Mouse (Mus musculus): ENCODE measurements around the gene Abcg3. TPM values are rescaled to one million over a fixed set of nuclear protein-coding genes. Genes with fewer than 3 reads are reported as not detected.
"Not testable (repeated sequence)": the region's sequence is repeated elsewhere in the genome, so short reads cannot be mapped to it uniquely, and the experiment has no call there.

Gene Abcg3
- total RNA-seq (2021): 1 to 10 TPM in 1 of 2 experiments, under 1 TPM in 1; 0.84 to 1.1 TPM
- long read RNA-seq, experiment 1, partial matches to known transcripts: 0 of 1 reads
- long read RNA-seq, experiment 1, other reads (novel, unspliced or antisense): 1 of 1 reads
- long read RNA-seq, experiment 2, partial matches to known transcripts: 1 of 3 reads
- long read RNA-seq, experiment 2, other reads (novel, unspliced or antisense): 1 of 3 reads

DNA sequence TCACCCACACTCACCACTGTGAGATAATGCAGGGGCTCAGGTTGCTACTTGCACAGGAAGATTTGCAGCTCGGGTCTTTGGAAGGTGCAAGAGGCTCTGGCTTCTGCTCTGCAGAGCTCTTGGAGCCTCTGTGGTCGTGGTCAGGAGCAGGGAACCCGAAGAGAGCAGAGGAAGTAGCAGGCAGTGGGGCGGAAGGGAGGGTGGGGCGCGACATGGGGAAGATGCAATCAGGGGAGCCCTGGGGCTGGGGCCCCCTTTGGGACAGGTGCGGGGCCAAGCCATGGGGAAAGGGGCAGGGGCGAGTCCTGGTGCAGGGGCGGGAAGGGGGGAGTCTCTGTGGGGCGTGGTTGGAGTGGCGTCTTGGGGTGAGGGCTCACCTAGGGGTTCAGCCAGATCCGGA, at the start of gene Abcg3:
Gene Abcg3, minus strand, starts transcription at position 184 of the 400 bp plus-strand sequence.
- no peak for DNase-seq (ENCODE audit: low spot score in 2 of 2)

DNA sequence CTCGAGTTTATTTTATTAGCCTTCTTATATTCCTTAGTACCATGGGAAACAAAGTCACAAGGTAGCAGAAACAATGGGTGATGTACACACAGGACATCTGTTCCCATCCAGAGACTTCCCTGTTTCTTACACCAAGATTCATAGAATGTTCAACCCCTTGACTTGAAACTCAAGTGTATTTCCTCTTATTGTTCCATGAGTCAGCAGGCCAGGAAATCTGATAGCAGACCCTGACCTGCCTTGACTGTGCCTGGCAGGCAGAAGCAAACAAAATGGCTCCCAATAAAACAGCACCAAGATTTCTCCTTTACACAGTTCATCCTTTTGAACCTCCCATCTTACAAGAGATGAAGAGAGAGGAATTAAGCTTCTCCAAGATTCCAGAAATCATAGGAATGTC, 30.0 kb upstream of the Abcg3 start:
- no peak for DNase-seq (ENCODE audit: low spot score in 2 of 2)

DNA sequence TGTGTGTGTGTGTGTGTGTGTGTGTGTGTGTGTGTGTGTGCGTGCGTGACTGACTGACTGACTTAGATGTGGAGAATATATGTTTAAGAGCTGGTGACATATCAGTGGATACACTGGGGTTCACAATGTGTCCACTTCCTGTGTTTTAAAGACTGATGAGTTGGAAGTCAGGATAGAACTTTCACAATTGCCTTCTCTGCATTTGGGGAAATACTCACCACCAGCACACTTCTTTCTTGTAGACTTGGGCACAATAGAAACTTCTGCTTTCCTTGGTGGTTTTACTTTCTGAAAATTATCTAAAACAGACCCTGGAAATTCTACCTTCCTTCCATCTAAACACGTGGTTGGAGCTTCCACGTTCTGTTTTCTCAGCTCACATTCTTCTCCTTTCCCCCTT, 29.1 kb upstream of the Abcg3 start:
- DNase-seq (ENCODE audit: low spot score in 2 of 2): no peak

DNA sequence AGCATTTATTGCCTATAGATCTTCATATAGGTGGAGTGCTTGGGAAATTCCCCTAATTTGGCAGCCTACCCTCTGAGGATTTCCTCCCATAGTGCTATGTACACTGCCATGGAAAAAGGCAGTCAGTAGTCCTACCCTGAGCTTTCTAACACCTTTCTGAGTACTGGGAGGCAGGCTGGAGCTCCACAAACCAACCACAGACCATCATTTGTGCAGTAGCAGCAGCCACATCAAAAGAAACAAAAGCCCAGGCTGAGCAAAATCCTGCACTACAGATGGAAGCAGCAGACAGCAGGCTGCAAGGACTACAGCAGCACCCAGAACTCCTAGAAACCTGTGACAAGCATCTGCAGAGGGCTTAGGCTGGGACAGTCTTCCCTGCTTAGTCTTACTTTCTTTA, 27.9 kb upstream of the Abcg3 start:
- DNase-seq (ENCODE audit: low spot score in 2 of 2): no peak

DNA sequence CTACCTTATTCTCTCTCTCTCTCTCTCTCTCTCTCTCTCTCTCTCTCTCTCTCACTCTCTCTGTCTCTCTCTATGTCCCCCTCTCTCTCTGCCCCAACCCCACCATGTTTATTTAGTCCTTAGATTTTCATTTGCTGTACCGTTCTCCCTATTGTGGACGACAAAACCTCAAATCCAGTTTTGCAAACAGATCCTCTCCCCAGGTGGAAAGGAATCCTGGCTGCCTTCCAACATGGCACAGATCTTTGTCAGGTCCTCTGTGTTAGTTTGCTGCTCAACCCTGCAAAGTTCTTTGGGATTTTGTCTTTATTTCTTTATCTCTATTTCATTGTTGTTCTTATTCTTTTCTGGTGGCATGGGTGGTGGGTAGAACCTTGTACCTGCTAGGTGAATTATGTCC, 6.9 kb upstream of the Abcg3 start:
- DNase-seq (ENCODE audit: low spot score in 2 of 2): no peak

DNA sequence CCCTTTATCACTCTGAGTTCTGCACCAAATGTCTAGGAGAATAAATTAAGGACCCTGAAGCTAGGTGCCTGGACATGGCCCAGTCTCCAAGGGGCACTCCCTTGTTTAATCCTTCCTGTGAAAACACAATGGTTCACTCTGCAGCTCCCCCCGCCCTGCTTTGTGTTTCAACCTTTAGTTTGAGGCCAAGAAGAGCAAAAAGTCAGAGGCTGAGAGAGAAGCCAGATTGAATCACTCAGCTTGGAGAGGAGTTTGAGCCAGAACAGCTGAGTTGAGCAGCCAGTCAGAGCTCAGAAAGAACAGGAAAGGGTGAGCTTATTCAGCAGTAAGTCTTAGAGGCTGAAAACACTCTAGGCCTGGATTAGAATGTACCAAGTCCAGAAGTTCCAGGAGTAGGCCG, 5.5 kb upstream of the Abcg3 start:
- no peak for DNase-seq (ENCODE audit: low spot score in 2 of 2)

DNA sequence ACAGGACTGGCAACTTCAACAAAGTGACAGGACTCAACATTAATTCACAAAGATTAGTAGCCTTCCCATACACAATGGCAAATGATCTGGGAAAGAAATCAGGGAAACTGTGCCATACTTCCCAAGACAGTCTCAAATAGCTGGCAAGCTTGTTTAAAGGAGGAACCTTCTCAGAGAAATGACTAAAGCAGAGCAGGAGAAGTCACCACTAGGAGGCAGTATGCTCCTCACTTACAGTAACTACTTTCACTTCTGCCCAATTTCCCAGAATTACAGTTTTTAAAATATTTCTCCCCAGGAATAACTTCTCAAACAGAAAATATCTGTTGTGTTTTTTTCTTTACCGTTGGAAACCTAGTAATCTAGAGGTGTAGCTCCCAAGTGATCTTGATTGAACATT, 4.2 kb upstream of the Abcg3 start:
- DNase-seq (ENCODE audit: low spot score in 2 of 2): no peak

DNA sequence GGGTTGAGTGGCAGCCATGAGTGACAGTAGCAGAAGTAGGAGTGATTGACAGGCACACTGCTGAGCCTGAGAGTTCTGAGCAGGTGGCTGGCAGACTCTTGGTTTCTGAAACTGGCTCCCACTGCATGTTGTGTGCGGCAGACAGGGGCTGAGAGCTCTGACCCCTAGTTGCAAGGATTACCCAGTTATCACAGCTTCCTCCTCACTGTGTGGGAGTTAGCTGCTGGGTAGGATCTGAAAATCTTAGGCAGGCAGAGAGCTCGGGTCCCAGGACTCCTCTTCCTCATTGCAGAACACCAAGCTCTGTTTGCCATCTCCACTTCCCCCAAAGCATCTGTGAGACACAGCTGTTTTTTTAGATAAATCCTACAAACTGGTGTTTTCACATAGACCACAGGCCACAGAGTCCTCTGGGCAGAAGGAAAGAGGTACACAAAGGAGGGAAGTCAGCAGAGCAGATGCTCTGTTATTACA, 3.4 kb downstream of the Abcg3 start:
- no peak for DNase-seq (ENCODE audit: low spot score in 2 of 2)

DNA sequence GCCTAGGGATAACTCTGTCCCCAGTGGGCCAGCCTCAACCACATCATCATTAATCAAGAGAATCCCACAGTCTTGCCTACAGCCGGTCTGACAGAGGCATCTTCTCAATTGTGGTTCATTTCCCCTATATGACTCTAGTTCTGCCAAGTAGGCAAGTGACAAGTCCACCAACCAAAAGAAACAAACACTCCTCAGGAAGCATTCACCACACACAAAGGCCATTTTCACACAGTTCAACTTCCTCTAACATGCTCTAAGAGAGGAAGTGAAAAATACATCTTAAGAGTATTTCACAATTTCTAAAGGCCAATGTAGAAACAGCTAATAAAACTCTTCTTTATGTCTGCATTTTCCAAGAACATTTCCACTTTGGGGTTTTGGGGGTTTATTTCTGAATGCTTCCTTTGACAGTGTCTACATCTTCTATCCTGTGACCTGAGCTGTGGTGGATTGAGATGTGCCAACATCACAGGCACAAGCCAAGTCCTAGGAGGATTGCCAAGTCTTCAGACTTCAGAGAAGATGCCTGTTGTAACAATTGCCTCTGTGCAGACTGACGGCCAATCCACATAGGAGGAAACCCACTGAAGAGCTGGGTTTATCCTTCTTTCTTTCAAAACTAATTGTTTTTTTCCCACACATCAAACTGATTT, 24.3 kb downstream of the Abcg3 start:
- no peak for DNase-seq (ENCODE audit: low spot score in 2 of 2)

DNA sequence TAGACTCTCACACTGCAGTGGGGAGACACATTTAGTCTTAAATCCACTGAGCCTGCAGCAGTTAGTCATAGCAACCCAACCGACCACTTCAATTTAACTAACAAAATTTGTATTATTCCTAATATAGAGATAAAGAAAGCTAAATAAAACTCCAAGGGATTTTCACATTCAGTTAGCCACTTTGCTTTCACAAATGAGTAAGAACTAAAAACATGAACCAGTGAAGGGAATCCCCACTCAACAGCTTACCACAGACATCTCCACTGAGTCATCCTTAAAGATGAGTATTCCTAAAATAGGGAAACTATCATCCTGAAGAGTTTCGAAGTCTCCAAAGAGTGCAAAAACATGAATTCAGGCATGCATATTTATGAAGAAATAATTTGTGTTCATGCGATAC, 27.3 kb downstream of the Abcg3 start:
- no peak for DNase-seq (ENCODE audit: low spot score in 2 of 2)

DNA sequence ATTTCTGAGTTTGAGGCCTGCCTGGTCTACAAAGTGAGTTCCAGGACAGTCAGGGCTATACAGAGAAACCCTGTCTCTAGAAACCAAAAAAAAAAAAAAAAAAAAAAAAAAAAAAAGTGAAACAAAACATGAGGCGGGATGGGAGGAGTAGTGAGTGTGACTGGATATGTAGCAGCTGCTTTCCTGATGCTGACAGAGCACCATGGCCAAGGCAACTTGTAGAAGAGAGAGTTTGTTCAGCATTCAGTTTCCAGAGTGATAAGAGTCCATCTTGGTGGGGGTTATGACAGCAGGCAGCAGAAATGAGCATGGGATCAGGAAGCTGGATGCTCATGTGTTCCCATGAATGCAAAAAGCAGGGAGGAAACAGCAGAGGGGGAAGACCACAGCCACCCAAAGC, 35.6 kb downstream of the Abcg3 start:
- DNase-seq (ENCODE audit: low spot score in 2 of 2): no peak

DNA sequence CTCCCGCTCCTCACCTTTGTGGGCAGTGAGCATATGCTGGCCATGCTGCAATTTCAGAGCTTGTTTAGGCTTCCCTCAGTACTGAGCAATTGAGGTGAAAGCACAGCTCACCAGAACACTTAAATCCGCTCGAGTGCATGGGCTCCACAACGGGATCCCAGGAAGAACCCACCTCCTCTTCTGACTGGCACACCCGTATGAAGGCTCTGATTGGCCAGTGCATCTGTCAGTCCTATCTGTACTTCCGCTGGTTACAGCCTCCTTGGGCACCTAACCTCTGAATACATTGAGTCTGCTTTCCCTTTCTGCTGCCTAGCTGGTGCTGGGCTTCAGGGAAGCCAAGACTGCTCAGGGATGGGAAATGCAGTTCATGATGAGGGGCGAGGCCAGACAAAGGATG, 48.4 kb downstream of the Abcg3 start:
- DNase-seq (ENCODE audit: low spot score in 2 of 2): no peak

DNA sequence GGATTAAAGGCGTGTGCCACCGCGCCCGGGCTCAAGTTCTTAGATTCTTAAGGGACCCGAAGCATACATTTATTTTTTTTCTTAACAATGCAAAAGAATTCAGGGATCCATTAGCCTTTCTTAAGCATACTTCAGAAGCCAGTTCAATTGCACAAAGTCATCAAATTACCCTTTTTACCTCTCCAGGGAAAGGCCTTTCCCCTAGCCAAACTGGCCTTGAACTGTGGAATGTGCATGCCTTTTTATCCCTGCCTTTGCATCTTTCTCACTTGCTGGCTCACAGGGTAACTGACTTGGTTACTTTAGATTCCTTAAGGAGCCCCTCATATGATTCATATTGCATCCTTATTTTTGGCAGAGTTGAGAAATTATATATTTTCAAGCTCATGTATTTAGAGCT, 76.0 kb downstream of the Abcg3 start:
- not testable (repeated sequence) for DNase-seq (ENCODE audit: low spot score in 2 of 2)

Other genes with a start within 250 kb of the Abcg3 start
- 1 to 10 TPM; 7.3 to 8.6 TPM for gene Zfp951, start 122.6 kb downstream of the Abcg3 start, total RNA-seq (2021)
- 10 to 100 TPM in 1 of 2 experiments, 1 to 10 TPM in 1; 9.5 to 10.7 TPM for gene Gbp9, start 156.8 kb upstream of the Abcg3 start, total RNA-seq (2021)
- gene Gbp8, start 156.8 kb upstream of the Abcg3 start, total RNA-seq (2021): under 1 TPM; 0.54 to 0.87 TPM
- 1 to 10 TPM; 6.0 to 6.8 TPM for gene Gbp4, start 156.9 kb upstream of the Abcg3 start, total RNA-seq (2021)